Mouse (Mus musculus) heart, adult 9 months (tissue): ENCODE data around the gene Plcb1.

ENCODE experiments used
- DNase-seq, 2 experiments: peaks; one replicate each; pipeline ENCODE4 v3.0.0; 2022; ENCODE audit warnings: low spot score in 2 of 2

Plcb1 gene

GRCm38 (mm10) chr2:135409418-135410097 lies 623.7 kb downstream of the Plcb1 start:
- DNase-seq = no peak

GRCm38 (mm10) chr2:135411675-135412074 lies 625.8 kb downstream of the Plcb1 start:
- DNase-seq = no peak

GRCm38 (mm10) chr2:135415137-135415536 lies 629.3 kb downstream of the Plcb1 start:
- DNase-seq = no peak

GRCm38 (mm10) chr2:135419301-135419700 lies 633.4 kb downstream of the Plcb1 start:
- DNase-seq = no peak

GRCm38 (mm10) chr2:135434947-135435515 lies 649.2 kb downstream of the Plcb1 start:
- DNase-seq = peak; percentile 39 to 59

GRCm38 (mm10) chr2:135439034-135439433 lies 653.2 kb downstream of the Plcb1 start:
- DNase-seq = no peak

GRCm38 (mm10) chr2:135439546-135440517 lies 654.0 kb downstream of the Plcb1 start:
- DNase-seq = peak; percentile 51

GRCm38 (mm10) chr2:135453581-135453980 lies 667.7 kb downstream of the Plcb1 start:
- no peak for DNase-seq

- DNase-seq = no peak
Observed at GRCm38 (mm10) chr2:135454015-135454414, 668.1 kb downstream of the Plcb1 start.

GRCm38 (mm10) chr2:135454455-135454854 lies 668.6 kb downstream of the Plcb1 start:
- no peak for DNase-seq

GRCm38 (mm10) chr2:135467895-135468294 lies 682.0 kb downstream of the Plcb1 start:
- DNase-seq = no peak

- no peak for DNase-seq
Observed at GRCm38 (mm10) chr2:135474107-135474506, 688.2 kb downstream of the Plcb1 start.

- no peak for DNase-seq
Observed at GRCm38 (mm10) chr2:135485248-135485647, 699.4 kb downstream of the Plcb1 start.

GRCm38 (mm10) chr2:135488277-135488676 lies 702.4 kb downstream of the Plcb1 start:
- no peak for DNase-seq

GRCm38 (mm10) chr2:135489127-135489526 lies 703.3 kb downstream of the Plcb1 start:
- DNase-seq = no peak

GRCm38 (mm10) chr2:135492777-135493176 lies 706.9 kb downstream of the Plcb1 start:
- DNase-seq = peak; percentile 34 to 53

- DNase-seq = no peak
Observed at GRCm38 (mm10) chr2:135496553-135496952, 710.7 kb downstream of the Plcb1 start.

GRCm38 (mm10) chr2:135497251-135497650 lies 711.4 kb downstream of the Plcb1 start:
- DNase-seq = no peak

GRCm38 (mm10) chr2:135500872-135501271 lies 715.0 kb downstream of the Plcb1 start:
- DNase-seq = no peak

- DNase-seq = no peak
Observed at GRCm38 (mm10) chr2:135503328-135503997, 717.6 kb downstream of the Plcb1 start.

GRCm38 (mm10) chr2:135503998-135504354 lies 718.1 kb downstream of the Plcb1 start:
- DNase-seq = no peak

GRCm38 (mm10) chr2:135507111-135507510 lies 721.2 kb downstream of the Plcb1 start:
- DNase-seq = no peak
